In genomic region chr19:14670078-14670820, GRCm38 (mm10) we compare ENCODE assay signal across 15 mouse cellular contexts.
DNase-seq lines count a peak whose midpoint lies in the region; ATAC-seq and TF ChIP-seq lines count a peak whose summit lies in the region.
"Had no signal": no experiment of that assay in that cellular context is flagged by ENCODE, and none has a peak within 500 bp of the region (broad histone marks: within the 10 kb centered on the region; RNA-seq: fewer than 3 reads in every experiment).

No protein-coding gene starts in this region.

- no peak overlapping the region for H3K4me2 ChIP-seq in hindbrain, embryonic 11.5 days (replicated peaks; ENCODE audit: low read depth, low read length)
- H3K4me2 ChIP-seq in midbrain, embryonic 16.5 days (ENCODE audit: low read length), result no peak overlapping the region

- intact Hi-C loops in left cerebral cortex, adult 2 months (cut with DNase I), result no loop called here
- intact Hi-C loops in left cerebral cortex, postnatal 36 days (cut with DNase I), result no loop called here

- 0 out of 2 replicates have a peak overlapping the region, but pooled peaks have one; percentile 1 for H3K4me3 ChIP-seq in left cerebral cortex, adult 2 months
- 0 out of 2 replicates have a peak overlapping the region, but pooled peaks have one; percentile 11 for H3K4me3 ChIP-seq in embryonic facial prominence, embryonic 10.5 days
- H3K4me3 ChIP-seq in hindbrain, embryonic 11.5 days (ENCODE audit: low read depth, low read length), result no peak overlapping the region
- no peak overlapping the region for H3K4me3 ChIP-seq in midbrain, embryonic 16.5 days (ENCODE audit: low read depth, low read length)

- H3K27me3 ChIP-seq in embryonic facial prominence, embryonic 10.5 days (replicated peaks; ENCODE audit: low read depth, poor library complexity, severe bottlenecking), result 0 out of 2 replicates have a peak, but pooled peaks cover 30% of the 10 kb centered on the region
- H3K27me3 ChIP-seq in hindbrain, embryonic 11.5 days (ENCODE audit: control insufficient read depth, insufficient read depth, low read length), result no peaks in the 10 kb centered on the region
- no peaks in the 10 kb centered on the region for H3K27me3 ChIP-seq in midbrain, embryonic 16.5 days (ENCODE audit: control insufficient read depth, insufficient read depth, low read depth, low read length)

- no peaks in the 10 kb centered on the region for H3K36me3 ChIP-seq in embryonic facial prominence, embryonic 10.5 days (replicated peaks)
- no peaks in the 10 kb centered on the region for H3K36me3 ChIP-seq in hindbrain, embryonic 11.5 days (ENCODE audit: control insufficient read depth, insufficient read depth, low read length)
- no peaks in the 10 kb centered on the region for H3K36me3 ChIP-seq in midbrain, embryonic 16.5 days (ENCODE audit: control insufficient read depth, insufficient read depth, low read length)
- H3K36me3 ChIP-seq: G1E had no signal

- WGBS in embryonic facial prominence, embryonic 10.5 days, result 27% methylated on average over 13 of the region's 13 CpGs
- WGBS in hindbrain, embryonic 11.5 days, result 42% methylated on average over 12 of the region's 13 CpGs
- WGBS in midbrain, embryonic 16.5 days, result 30% methylated on average over 11 of the region's 13 CpGs

- H3K9ac ChIP-seq in hindbrain, embryonic 11.5 days (ENCODE audit: low read depth, low read length), result no peak overlapping the region
- H3K9ac ChIP-seq in midbrain, embryonic 16.5 days (ENCODE audit: low read depth, low read length), result no peak overlapping the region

- TF ChIP-seq CTCF in left cerebral cortex, adult 2 months (IDR thresholded peaks at IDR 0.05), result no peak

- peaks cover 15% of the 10 kb centered on the region for H3K4me1 ChIP-seq in embryonic facial prominence, embryonic 10.5 days
- no peaks in the 10 kb centered on the region for H3K4me1 ChIP-seq in hindbrain, embryonic 11.5 days (replicated peaks; ENCODE audit: control insufficient read depth, insufficient read depth, low read length)
- H3K4me1 ChIP-seq in midbrain, embryonic 16.5 days (ENCODE audit: control insufficient read depth, insufficient read depth, low read length), result 0 out of 2 replicates have a peak, but pooled peaks cover 2% of the 10 kb centered on the region

- H3K27ac ChIP-seq in left cerebral cortex, adult 2 months, result no peak overlapping the region
- no peak overlapping the region for H3K27ac ChIP-seq in embryonic facial prominence, embryonic 10.5 days (replicated peaks)
- no peak overlapping the region for H3K27ac ChIP-seq in hindbrain, embryonic 11.5 days (ENCODE audit: low read depth, low read length)
- H3K27ac ChIP-seq in midbrain, embryonic 16.5 days (ENCODE audit: low read length), result no peak overlapping the region

- no peak for DNase-seq in left cerebral cortex, adult 2 months (ENCODE audit: extremely low spot score in 1 of 2, low spot score in 2 of 2)
- no peak for DNase-seq in left cerebral cortex, postnatal 36 days (ENCODE audit: low spot score in 2 of 2)
- peak; percentile 48 for DNase-seq in embryonic facial prominence, embryonic 10.5 days (ENCODE audit: low spot score)
- peak; percentile 4 for DNase-seq in hindbrain, embryonic 11.5 days (ENCODE audit: low spot score)
- DNase-seq in urinary bladder, postnatal 25 days (ENCODE audit: low spot score), result no peak
- no peak for DNase-seq in testis, postnatal 10 days (ENCODE audit: low spot score)
- no peak for DNase-seq in left cerebral cortex, adult 11 months (ENCODE audit: low spot score)
- DNase-seq: adrenal gland, adult 2 months; cerebellum, postnatal 25 days; gastrocnemius, postnatal 10 days; heart, postnatal 4 days; right cerebral cortex, postnatal 4 days; thymus, postnatal 4 days had no signal

- no peaks in the 10 kb centered on the region for H3K9me3 ChIP-seq in embryonic facial prominence, embryonic 10.5 days
- no peaks in the 10 kb centered on the region for H3K9me3 ChIP-seq in hindbrain, embryonic 11.5 days (ENCODE audit: control insufficient read depth, low read length)
- H3K9me3 ChIP-seq in midbrain, embryonic 16.5 days (replicated peaks; ENCODE audit: control insufficient read depth, low read length, poor library complexity, severe bottlenecking), result no peaks in the 10 kb centered on the region
- H3K9me3 ChIP-seq: G1E had no signal

- ATAC-seq in hindbrain, embryonic 11.5 days (ENCODE audit: low FRiP score), result no peak
- 0 out of 2 replicates have a peak, but pooled peaks have one; percentile 14 for ATAC-seq in midbrain, embryonic 16.5 days

Comparison
In these comparisons a context has a peak if more than half of its experiments do, and no peak if none do; other contexts are left out.
1. DNase-seq: peak in embryonic facial prominence, embryonic 10.5 days (single experiment) and hindbrain, embryonic 11.5 days (single experiment); none in left cerebral cortex, adult 2 months (0 of 2), left cerebral cortex, postnatal 36 days (0 of 2), urinary bladder, postnatal 25 days (single experiment), testis, postnatal 10 days (single experiment) and left cerebral cortex, adult 11 months (single experiment).
2. H3K4me3 ChIP-seq: peak in left cerebral cortex, adult 2 months (single experiment) and embryonic facial prominence, embryonic 10.5 days (single experiment); none in hindbrain, embryonic 11.5 days (single experiment) and midbrain, embryonic 16.5 days (single experiment).